Mouse (Mus musculus) gastrocnemius, adult 8-10 months (tissue): ENCODE results near the gene Olfr517. TPM values are rescaled to one million over a fixed set of nuclear protein-coding genes. Genes with fewer than 3 reads are reported as not detected.

ENCODE experiments used
- DNase-seq, 2 experiments: peaks; one replicate each; pipeline ENCODE4 v3.0.0; 2022; ENCODE audit warnings: low spot score in 2 of 2
- total RNA-seq, 4 experiments: library from RNA; stranded (reverse); gene quantifications; 2 replicates each; pipeline ENCODE4 v1.2.4; 2022

The Olfr517 gene
- not detected for total RNA-seq

DNA sequence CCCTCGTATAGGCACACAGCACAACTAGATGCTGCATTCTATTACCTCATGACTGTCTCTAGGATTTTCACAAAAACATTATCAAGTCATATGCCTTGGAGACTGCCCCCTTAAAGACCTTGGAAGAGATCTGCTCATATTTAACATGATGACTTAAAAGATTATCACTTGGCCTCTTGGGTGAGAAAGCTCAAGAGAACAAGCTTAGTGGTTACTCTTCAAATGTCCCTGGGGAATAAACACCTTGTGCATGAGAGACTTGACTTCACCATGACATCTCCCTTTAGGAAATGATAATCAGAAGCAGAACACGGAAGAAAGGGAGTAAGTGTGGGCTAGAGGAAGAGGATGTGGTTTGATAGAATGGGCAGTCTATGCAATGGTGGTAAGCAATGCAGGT lies at the start of gene Olfr517:
Olfr517 (minus strand) TSS at position 101 of the 400 bp plus-strand sequence.
- no peak for DNase-seq

DNA sequence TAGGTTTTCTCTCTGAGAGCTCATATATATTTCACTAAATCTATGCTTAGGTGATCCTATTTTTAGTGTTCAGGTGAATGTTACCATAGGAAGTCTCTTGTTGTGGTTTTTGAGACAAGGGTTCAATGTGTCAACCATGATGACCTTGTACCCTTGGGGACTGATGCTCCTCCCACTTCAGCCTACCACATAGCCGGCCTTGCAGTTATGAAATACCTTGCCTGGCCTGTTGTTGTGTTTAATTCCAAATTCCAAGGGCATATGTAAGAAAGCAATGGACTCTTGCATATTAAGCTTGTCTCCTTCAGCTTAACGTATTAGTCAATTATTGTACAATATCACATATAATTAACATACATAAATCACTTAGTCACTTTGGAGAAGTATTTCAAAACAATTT lies 31.8 kb upstream of the Olfr517 start:
- DNase-seq, result no peak

DNA sequence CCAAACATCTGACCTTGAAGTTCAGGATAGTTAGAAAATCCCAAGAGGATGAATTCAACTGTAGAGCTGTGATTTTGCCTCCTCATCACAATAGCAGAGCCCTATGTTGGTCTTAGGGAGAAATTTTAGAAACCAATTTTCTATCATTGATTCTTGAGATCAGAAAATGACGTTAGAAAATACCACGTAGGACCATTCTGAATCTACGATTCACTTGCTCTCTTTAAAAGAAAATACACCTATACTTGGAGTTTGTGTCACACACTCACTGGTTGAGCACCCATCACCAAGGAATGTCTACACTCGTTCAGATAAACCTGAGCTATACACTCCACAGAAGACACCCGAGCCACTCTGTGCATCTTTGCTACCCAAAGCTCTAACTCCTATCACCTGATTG lies 22.1 kb upstream of the Olfr517 start, which contains the start of gene Olfr519:
Olfr519 (minus strand) TSS at position 101 of the 400 bp plus-strand sequence.
- DNase-seq, result no peak

DNA sequence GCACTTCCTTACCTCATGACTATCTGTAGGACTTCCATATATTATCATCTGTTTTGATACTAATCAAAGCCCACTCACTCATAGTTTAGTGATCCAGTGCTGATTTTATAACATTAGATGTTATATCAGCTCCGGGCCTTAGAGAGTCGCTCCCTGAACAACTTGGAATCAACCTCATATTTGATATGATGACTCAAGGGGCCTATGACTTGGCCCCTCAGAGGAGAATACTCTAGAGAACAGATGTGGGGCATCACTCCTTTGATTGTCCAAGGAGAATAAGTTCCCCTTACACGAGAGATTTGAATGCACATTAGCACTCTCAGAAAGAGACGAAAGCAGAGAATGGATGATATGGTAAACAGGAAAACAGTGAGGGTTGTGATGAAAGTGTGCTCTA lies 12.7 kb upstream of the Olfr517 start, which contains the start of gene Olfr518:
Olfr518 (minus strand) TSS at position 101 of the 400 bp plus-strand sequence.
- no peak for DNase-seq

DNA sequence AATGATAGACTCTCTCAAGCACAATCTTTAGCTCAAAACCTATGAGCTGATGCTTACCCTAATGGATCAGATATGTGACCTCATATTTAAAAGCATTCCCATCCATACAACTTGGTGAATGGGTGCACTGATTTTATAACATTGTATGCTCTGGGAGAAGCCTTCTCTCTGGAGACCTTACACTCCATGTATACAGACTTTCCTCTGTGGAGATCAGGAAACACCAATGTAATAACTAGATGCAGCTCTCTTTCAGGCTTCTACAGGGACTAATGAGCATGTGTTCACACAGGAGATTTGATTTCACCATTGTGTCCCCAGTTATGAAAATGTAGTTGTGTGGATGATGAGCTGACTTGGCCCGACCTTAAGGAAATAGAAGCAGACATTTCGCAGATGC lies 21.8 kb downstream of the Olfr517 start, which contains the start of gene Olfr516:
Olfr516 (minus strand) TSS at position 101 of the 400 bp plus-strand sequence.
- DNase-seq, result no peak

DNA sequence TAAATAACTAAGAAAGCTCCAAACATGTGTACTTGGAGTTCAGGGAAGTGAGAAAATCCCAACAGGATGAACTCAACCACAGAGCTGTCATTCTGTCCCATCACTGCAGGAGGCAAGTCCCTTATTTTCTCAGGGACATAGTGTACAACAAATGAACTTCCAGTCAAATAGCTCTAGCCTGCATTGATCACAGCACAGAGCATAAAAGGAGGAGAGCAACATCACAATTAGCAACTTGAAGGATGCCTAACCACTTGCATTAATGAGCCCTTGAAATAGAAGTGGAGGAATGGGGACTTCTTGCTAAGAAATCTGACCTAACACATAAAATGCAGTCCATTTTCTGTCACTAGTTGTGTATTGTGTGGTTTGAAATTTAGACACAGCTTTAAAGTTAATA lies 46.3 kb downstream of the Olfr517 start, which contains the start of gene Olfr514:
Olfr514 (minus strand) TSS at position 101 of the 400 bp plus-strand sequence.
- no peak for DNase-seq

Other genes with a start within 250 kb of the Olfr517 start
- gene Olfr508, start 242.4 kb downstream of the Olfr517 start, total RNA-seq, result not detected
- gene Olfr509, start 220.5 kb downstream of the Olfr517 start, total RNA-seq, result not detected
- not detected for gene Olfr510, start 206.0 kb downstream of the Olfr517 start, total RNA-seq
- gene Olfr512, start 159.1 kb downstream of the Olfr517 start, total RNA-seq, result not detected
- gene Olfr513, start 121.4 kb downstream of the Olfr517 start, total RNA-seq, result under 1 TPM in 1 of 4 experiments, not detected in 3; 0.27 TPM
- gene Olfr514, start 46.4 kb downstream of the Olfr517 start, total RNA-seq, result not detected
- gene Olfr516, start 21.9 kb downstream of the Olfr517 start, total RNA-seq, result not detected
- not detected for gene Olfr518, start 12.6 kb upstream of the Olfr517 start, total RNA-seq
- gene Olfr519, start 22.0 kb upstream of the Olfr517 start, total RNA-seq, result not detected
- gene Nlrp10, start 57.8 kb upstream of the Olfr517 start, total RNA-seq, result 1 to 10 TPM; 1.3 to 2.5 (median 1.8) TPM
- 100 to 1,000 TPM; 111 to 136 (median 121) TPM for gene Eif3f, start 62.0 kb upstream of the Olfr517 start, total RNA-seq
- gene Tub, start 78.0 kb upstream of the Olfr517 start, total RNA-seq, result under 1 TPM; 0.24 to 0.52 (median 0.31) TPM
- gene Ric3, start 211.0 kb upstream of the Olfr517 start, total RNA-seq, result 1 to 10 TPM; 1.7 to 3.5 (median 2.3) TPM